Mouse (Mus musculus) midbrain, embryonic 10.5 days (tissue): ENCODE measurements at regions not wholly inside any gene's neighbourhood (a gene's known extent, or its start where the extent isn't known, plus 50 kb on each side); places are given as distances from the start of the nearest gene placed in this dataset.
A peak's percentile ranks its signal among the peaks of the same experiment; 100 is the strongest.

ENCODE experiments used
- DNase-seq: peaks from one replicate; pipeline ENCODE4 v3.0.0-alpha.2; 2017; ENCODE audit warnings: low spot score
- H3K27ac ChIP-seq: fragments of 300-500 bp; sonication (generic); replicated peaks from 2 replicates; pipeline ENCODE4 v1.5.1; 2016; ENCODE audit warnings: mild to moderate bottlenecking
- H3K27me3 ChIP-seq: fragments of 300-500 bp; sonication (generic); 2 replicates; pipeline ENCODE4 v1.6.1; 2016; ENCODE audit warnings: low read depth, mild to moderate bottlenecking; ENCODE audit not compliant: poor library complexity, severe bottlenecking
- H3K36me3 ChIP-seq: fragments of 300-500 bp; sonication (generic); 2 replicates; pipeline ENCODE4 v1.6.1; 2016; ENCODE audit warnings: mild to moderate bottlenecking, moderate library complexity
- H3K4me1 ChIP-seq: fragments of 300-500 bp; sonication (generic); 2 replicates; pipeline ENCODE4 v1.6.1; 2016
- H3K4me3 ChIP-seq: fragments of 300-500 bp; sonication (generic); 2 replicates; pipeline ENCODE4 v1.5.1; 2016; ENCODE audit warnings: mild to moderate bottlenecking, moderate library complexity
- H3K9me3 ChIP-seq: fragments of 300-500 bp; sonication (generic); replicated peaks from 2 replicates; pipeline ENCODE4 v1.6.1; 2016; ENCODE audit warnings: mild to moderate bottlenecking
- WGBS: fragments of 180-500 bp; shearing (Covaris S2); methylation state at CpG from one replicate; pipeline ENCODE4 v1.1.7; 2016; 5-methylcytosine and 5-hydroxymethylcytosine counted together

DNA sequence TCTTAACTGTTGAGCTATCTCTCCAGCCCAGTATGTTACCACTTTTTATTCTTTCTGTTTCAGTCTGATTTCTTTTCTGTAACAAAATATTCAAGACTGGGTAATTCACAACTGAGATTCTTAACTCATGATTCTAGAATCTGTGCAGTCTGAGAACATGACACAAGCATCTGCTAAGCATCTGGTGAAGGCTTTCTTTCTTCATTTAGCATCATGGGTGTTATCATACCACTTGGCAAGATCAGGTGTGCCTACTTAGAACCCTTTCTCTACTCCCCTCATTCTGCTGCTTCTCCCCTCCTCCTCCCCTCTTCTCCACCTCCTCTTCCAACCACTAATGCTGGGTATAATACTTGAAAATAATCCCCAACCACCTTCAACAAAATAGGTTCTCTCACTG lies 62.1 kb upstream of the Pfn2 start:
- H3K9me3 ChIP-seq, result 0 out of 2 replicates have a peak, but pooled peaks cover 5% of the 10 kb centered on the region
- H3K27me3 ChIP-seq, result no peaks in the 10 kb centered on the region
- no peak for DNase-seq
- H3K4me3 ChIP-seq, result no peak overlapping the region
- H3K36me3 ChIP-seq, result no peaks in the 10 kb centered on the region
- no peak overlapping the region for H3K27ac ChIP-seq
- H3K4me1 ChIP-seq, result peaks cover 10% of the 10 kb centered on the region

DNA sequence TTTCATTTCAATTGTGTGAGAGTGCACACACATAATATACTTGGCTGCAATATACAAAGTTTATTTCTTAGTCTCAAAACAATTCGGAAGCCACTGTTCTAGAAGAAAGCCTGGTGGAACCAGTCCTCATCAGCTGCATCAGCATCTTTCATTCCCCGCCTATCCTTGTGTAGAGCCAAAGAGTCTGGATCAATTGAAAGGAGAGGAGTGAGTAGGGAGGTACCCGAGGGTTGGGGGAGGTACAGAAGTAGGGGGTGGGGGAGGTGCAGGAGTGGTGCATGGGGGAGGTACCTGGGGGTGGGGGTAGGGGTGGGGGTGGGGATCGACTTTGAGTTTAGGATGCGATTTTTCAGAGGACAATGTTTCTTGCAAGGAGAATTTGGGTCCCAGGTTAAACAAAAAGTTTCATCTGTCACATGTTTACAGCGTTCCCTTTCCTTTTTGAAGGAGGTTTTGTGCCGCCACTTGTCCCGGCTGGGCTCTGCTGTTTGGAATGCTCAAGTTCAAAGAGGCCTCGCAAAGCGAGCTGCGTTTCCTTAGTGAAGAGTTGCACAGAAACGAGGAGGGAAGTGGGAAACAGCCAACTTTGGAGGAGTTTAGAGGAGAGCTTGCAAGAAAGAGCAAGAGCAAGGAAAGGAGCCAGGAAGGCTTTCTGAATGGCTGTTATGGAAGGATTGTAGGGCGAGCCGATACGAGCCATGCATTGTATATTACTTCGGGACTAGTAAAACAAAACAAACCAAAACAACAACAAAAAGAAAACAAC lies 64.1 kb upstream of the Pfn2 start:
- H3K4me3 ChIP-seq, result peak overlapping the region; percentile 33
- DNase-seq, result peak; percentile 17
- 0 out of 2 replicates have a peak, but pooled peaks cover 5% of the 10 kb centered on the region for H3K9me3 ChIP-seq
- H3K27me3 ChIP-seq, result no peaks in the 10 kb centered on the region
- peak overlapping the region; percentile 71; the same call in 1 of the 2 replicates for H3K27ac ChIP-seq
- H3K36me3 ChIP-seq, result no peaks in the 10 kb centered on the region
- peaks cover 10% of the 10 kb centered on the region for H3K4me1 ChIP-seq
- WGBS, result 32% methylated on average over 16 of the region's 16 CpGs

DNA sequence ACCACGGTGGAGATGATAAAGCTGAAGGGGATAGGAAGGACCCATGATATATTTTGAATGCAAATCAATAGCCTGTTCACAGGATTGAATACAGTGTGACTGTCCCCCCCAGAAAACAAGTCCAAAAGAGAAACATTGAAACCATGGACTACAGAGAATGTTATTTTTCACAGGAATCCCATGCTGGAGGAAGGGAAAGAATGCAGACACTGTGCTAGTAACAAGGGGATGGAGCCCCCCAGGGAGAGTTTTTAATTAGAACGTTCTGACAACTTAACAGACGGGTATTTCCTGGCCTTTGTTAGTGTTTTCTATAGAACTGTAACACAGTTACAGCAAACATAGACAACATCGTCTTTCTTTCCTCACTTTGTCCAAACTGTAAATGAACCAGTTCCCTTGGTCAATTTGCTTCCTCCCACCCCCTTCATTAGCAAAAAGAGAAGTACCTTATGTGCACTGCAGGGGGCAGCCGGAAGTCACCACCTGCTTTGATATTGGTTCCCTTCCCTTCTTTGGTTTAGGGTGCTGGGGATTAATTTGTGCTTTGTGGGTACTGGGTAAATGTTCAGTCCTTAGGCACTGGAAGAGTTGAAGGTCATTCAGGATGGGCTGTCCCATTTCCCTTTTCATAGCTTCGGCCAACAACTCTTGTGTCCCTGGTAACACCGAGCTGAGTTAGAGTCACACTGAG lies 64.9 kb upstream of the Pfn2 start:
- 0 out of 2 replicates have a peak overlapping the region, but pooled peaks have one; percentile 33 for H3K4me3 ChIP-seq
- no peak for DNase-seq
- no peaks in the 10 kb centered on the region for H3K36me3 ChIP-seq
- H3K27ac ChIP-seq, result no peak overlapping the region
- peaks cover 10% of the 10 kb centered on the region for H3K4me1 ChIP-seq
- H3K9me3 ChIP-seq, result 0 out of 2 replicates have a peak, but pooled peaks cover 5% of the 10 kb centered on the region
- H3K27me3 ChIP-seq, result no peaks in the 10 kb centered on the region
- 63% methylated on average over 7 of the region's 7 CpGs for WGBS

DNA sequence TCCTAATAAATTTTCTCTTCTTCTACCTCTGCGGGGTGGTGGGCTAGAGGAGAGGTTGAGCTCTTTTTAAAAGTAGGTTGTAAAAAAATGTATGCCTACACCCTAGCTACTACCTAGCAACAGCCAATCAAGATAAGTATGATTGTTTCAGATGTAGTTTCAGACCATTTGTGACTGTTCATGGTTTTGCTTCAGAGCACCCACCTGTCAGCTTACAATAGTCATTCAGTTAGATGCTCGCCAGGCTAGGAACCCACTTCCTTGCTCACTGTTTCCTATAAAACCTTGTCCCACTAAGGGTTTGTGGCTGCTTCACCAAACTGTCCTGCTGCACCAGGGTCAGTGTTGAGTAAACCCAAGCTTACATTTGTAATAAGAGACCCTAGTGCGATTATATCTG lies 66.8 kb upstream of the Pfn2 start:
- Histone ChIP-seq H3K9me3 (0 out of 2 replicates have a peak, but pooled peaks cover 5% of the 10 kb centered on the region), H3K4me1 (peaks cover 13% of the 10 kb centered on the region), H3K36me3 (no peaks in the 10 kb centered on the region), H3K27ac (no peak overlapping the region), H3K4me3 (no peak overlapping the region), H3K27me3 (no peaks in the 10 kb centered on the region)
- WGBS, result 90% methylated on average over 3 of the region's 3 CpGs
- DNase-seq, result no peak

DNA sequence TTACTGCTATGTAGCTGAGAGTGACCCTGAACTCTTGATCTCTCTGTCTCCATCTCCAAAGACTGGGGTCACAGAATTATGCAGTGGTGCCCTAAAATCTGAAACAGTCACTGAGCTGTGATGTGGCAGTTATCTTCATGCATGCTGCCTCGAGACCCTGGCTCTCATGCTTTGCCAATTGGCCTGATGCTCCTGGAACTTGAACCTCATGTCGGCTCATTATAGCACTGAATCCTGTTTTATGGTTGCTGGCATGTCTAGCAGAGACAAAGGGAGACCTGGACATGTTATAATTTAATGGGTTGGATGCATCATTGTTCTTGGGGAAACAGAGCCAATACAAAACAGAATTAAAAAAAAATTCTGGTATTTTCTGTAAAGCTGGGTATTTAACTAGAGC lies 71.0 kb upstream of the Pfn2 start:
- H3K9me3 ChIP-seq, result 0 out of 2 replicates have a peak, but pooled peaks cover 5% of the 10 kb centered on the region
- H3K27me3 ChIP-seq, result no peaks in the 10 kb centered on the region
- H3K36me3 ChIP-seq, result no peaks in the 10 kb centered on the region
- 76% methylated on average over 2 of the region's 2 CpGs for WGBS
- H3K27ac ChIP-seq, result no peak overlapping the region
- no peak for DNase-seq
- peaks cover 3% of the 10 kb centered on the region; the same call in 1 of the 2 replicates for H3K4me1 ChIP-seq
- H3K4me3 ChIP-seq, result no peak overlapping the region

DNA sequence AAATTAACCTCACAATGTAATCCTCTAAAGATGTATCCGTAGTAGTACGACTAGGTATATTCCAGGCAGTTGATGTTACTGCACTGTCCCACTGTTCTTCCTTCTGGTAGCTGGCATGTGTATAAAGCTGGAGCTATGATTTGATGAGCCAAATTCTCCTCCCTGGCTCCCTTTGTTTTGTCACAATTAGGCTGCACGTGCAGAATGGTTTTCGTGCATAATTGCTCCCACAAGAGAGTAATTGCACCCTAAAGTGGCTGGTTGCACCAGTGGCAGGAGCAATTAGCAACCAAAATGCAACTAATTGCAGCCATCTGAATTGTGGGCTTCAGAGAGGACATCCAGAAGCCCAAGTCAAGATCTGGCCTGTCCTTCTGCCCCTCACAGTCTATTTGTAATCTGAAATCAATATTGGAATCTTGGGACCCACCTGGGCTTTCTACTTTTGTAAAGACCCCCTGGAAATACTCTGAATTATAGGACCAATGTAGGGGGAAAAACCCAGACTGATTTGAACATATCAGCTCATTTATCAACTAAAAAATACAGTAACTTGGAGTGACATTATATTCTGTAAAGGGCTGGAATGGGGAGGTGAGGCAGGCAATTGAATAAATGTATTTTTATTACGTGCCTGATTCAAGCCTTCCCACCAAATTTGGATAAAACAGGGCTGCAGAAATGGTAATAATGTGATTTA lies 71.7 kb upstream of the Pfn2 start:
- Histone ChIP-seq H3K4me1 (peaks cover 3% of the 10 kb centered on the region; the same call in 1 of the 2 replicates), H3K4me3 (no peak overlapping the region), H3K27ac (no peak overlapping the region), H3K9me3 (no peaks in the 10 kb centered on the region), H3K27me3 (no peaks in the 10 kb centered on the region), H3K36me3 (no peaks in the 10 kb centered on the region)
- WGBS, result 80% methylated on average over 5 of the region's 5 CpGs
- DNase-seq, result no peak

DNA sequence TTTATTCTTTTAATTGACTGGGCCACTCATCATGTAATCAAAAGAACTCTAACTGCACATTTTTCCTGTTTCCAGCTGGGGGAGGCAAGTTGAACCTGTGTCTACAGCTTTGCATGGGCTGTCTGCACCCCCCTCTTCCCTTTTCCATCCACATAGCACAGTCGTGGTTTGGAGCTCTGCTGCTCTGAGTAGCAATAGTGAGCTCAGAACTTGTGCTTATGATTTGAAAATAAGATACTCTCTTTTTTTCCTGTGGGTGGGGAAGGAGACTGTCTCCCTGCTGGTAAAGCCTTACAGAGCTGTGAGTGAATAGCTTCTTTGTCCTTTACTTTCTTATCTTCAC lies 72.2 kb upstream of the Pfn2 start:
- peaks cover 3% of the 10 kb centered on the region; the same call in 1 of the 2 replicates for H3K4me1 ChIP-seq
- H3K4me3 ChIP-seq, result no peak overlapping the region
- no peaks in the 10 kb centered on the region for H3K36me3 ChIP-seq
- DNase-seq, result no peak
- H3K27me3 ChIP-seq, result no peaks in the 10 kb centered on the region
- H3K9me3 ChIP-seq, result no peaks in the 10 kb centered on the region
- 52% methylated on average over 1 of the region's 1 CpGs for WGBS
- H3K27ac ChIP-seq, result no peak overlapping the region

DNA sequence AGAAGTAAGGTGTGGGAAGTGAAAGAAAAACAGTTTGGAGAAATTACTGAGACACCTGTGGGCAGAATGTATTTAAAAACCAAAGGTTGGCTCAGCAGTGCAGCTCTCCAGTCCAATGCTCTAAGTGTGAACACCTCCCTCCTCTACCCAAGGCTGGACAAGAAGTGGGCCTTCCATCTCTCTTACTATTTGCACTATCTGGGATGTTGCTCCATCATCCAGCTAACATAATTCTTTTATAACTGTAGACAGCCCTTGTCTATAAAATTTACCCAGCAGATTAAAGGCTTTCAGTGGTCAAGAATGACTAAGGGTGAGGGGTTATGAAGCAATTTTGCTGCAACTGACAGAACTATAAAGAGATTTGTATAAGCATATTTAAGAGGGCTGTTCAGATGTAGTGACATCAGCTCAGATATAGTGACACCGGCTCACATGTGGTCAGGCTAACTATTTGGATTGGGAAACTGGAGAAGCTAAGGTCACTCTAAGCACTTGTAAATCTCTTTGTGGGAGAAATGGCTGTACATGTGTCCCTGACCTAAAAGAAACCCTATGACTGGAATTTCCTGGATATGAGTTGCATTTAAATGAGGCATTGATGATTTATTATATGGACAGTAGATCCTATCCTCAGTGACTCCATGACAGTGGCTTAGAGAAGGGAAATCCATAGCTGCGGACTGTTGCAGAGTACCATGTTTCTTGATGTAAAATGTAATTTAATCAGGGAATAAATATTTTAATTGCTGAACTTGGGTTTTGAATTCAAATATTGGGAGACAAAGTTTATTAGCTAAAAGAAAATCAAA lies 73.4 kb upstream of the Pfn2 start:
- Histone ChIP-seq H3K4me3 (no peak overlapping the region), H3K27ac (no peak overlapping the region), H3K27me3 (no peaks in the 10 kb centered on the region), H3K36me3 (no peaks in the 10 kb centered on the region), H3K9me3 (no peaks in the 10 kb centered on the region), H3K4me1 (peaks cover 3% of the 10 kb centered on the region; the same call in 1 of the 2 replicates)
- no peak for DNase-seq
- WGBS, result 88% methylated on average over 2 of the region's 2 CpGs

DNA sequence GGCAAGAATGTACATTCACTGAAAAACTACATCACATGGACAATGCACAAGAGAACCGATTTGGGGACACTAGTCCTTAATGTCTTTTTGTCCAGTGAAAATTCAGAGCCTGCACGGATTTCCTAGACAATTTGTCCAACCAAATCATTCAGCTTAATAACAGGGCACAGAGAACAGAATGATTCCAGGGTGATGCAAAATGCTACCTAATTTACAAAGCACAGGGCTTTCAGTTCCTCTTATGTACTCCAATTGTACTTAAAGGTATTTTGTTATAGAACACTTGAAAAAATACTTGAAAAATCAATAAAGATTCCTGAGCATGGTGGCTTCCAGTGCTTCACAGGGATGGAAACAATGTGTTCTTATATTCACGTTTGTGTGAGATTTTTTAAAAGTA lies 75.2 kb upstream of the Pfn2 start:
- DNase-seq, result no peak
- no peak overlapping the region for H3K27ac ChIP-seq
- H3K36me3 ChIP-seq, result no peaks in the 10 kb centered on the region
- H3K4me1 ChIP-seq, result peaks cover under 1% of the 10 kb centered on the region; the same call in 1 of the 2 replicates
- WGBS, result 87% methylated on average over 3 of the region's 3 CpGs
- H3K27me3 ChIP-seq, result no peaks in the 10 kb centered on the region
- H3K9me3 ChIP-seq, result no peaks in the 10 kb centered on the region
- no peak overlapping the region for H3K4me3 ChIP-seq

DNA sequence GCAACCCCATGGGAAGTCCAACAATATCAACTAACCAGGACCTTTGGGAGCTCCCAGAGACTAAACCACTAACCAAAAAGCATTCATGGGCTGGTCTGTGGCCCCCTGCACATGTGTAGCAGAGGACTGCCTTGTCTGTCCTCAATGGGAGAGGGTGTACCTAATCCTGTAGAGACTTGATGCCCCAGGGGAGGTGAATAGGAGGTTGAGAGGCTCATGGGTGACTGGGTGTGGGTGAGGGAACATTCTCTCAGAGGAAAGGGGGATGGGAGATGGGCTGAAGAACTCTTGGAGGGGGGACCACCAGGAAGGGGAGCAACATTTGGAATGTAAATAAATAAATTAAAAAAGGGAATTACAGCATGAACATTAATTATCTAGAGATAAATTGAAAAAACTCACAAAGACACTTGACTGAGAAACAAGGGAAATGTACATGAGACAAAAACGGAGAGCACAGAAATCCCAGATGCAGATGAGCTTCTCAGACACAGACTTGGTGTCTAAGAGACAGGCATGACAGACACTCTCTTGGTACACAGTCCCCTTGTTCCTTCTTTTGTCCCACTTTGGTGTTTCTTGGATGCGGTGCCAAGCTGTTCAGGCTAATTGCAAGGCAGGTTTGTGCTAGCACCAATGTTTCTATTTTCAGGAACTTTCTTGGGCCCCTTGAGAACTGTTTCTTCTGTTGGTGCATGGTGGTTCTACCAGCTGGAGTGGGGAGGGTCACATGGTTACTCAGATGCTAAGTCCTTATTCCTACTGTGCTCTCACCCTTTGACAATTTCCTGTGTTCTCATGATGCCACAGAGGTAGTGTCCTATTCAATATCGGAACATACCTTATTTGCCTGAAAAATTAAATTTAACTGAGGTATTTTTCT lies 85.0 kb upstream of the Pfn2 start:
- Histone ChIP-seq H3K27me3 (no peaks in the 10 kb centered on the region), H3K9me3 (no peaks in the 10 kb centered on the region), H3K4me1 (no peaks in the 10 kb centered on the region), H3K4me3 (no peak overlapping the region), H3K27ac (no peak overlapping the region), H3K36me3 (no peaks in the 10 kb centered on the region)
- DNase-seq, result no peak
- WGBS, result 86% methylated on average over 3 of the region's 3 CpGs

DNA sequence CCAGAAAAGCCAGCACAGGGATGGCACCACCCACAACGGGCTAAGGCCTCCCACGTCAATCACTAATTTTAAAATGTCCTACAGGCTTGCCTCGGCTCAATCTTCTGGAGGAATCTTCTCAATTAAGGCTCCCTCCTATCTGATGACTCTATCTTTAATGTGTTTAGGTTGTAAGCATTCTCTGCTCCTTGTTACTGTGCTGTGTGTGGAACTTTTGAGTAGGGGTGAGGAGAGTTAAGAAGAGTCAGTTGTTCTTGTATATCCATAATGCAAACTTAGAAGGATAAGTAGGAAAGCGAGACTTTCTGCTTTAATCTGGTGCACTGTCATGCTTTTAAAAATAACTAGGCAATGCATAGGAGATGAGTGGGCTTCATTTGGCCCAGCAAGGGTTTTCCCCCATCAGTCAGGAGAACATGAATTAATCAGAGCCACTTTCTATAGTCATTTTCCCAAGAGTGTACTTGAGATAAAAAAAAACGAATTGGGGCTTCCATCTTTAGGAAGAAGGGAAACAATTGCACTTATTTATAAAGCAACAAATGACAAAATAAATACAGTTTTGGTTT lies 87.2 kb upstream of the Pfn2 start:
- Histone ChIP-seq H3K36me3 (no peaks in the 10 kb centered on the region), H3K4me3 (no peak overlapping the region), H3K27ac (no peak overlapping the region), H3K4me1 (peaks cover 7% of the 10 kb centered on the region; the same call in 1 of the 2 replicates), H3K9me3 (no peaks in the 10 kb centered on the region), H3K27me3 (no peaks in the 10 kb centered on the region)
- WGBS, result 75% methylated on average over 5 of the region's 5 CpGs
- DNase-seq, result no peak
